Mouse (Mus musculus) splenic B cell, adult 2 months (primary cell): ENCODE measurements around the gene Dtnbp1.

Experiments
- DNase-seq: peaks from one replicate; pipeline ENCODE4 v3.0.0-alpha.2; 2011; ENCODE audit warnings: low read depth, low spot score
- H3K27me3 ChIP-seq: 2 replicates; pipeline ENCODE4 v1.6.1; 2012; ENCODE audit warnings: mild to moderate bottlenecking, low read length, moderate library complexity, mixed read lengths; ENCODE audit not compliant: control insufficient read depth, poor library complexity, insufficient read depth, severe bottlenecking
- H3K36me3 ChIP-seq: 2 replicates; pipeline ENCODE4 v1.6.1; 2012; ENCODE audit warnings: mild to moderate bottlenecking, low read length, moderate library complexity, mixed read lengths; ENCODE audit not compliant: control insufficient read depth, poor library complexity, insufficient read depth, severe bottlenecking

Dtnbp1 gene

GRCm38 (mm10) chr13:44986352-44986751 is 15.6 kb downstream of the Dtnbp1 start:
- DNase-seq = no peak
- Histone ChIP-seq H3K36me3 (peaks cover 5% of the 10 kb centered on the region; the same call in 1 of the 2 replicates), H3K27me3 (no peaks in the 10 kb centered on the region)

- Histone ChIP-seq H3K36me3 (peaks cover 5% of the 10 kb centered on the region; the same call in 1 of the 2 replicates), H3K27me3 (no peaks in the 10 kb centered on the region)
- no peak for DNase-seq
These were observed 16.6 kb downstream of the Dtnbp1 start for GRCm38 (mm10) chr13:44985321-44985720.

GRCm38 (mm10) chr13:44983635-44984401 is 18.1 kb downstream of the Dtnbp1 start:
- DNase-seq = no peak
- Histone ChIP-seq H3K36me3 (peaks cover 3% of the 10 kb centered on the region; the same call in 1 of the 2 replicates), H3K27me3 (no peaks in the 10 kb centered on the region)

GRCm38 (mm10) chr13:44982799-44983198 is 19.1 kb downstream of the Dtnbp1 start:
- Histone ChIP-seq H3K36me3 (peaks cover 6% of the 10 kb centered on the region; the same call in 1 of the 2 replicates), H3K27me3 (no peaks in the 10 kb centered on the region)
- DNase-seq = no peak

GRCm38 (mm10) chr13:44979433-44979832 is 22.5 kb downstream of the Dtnbp1 start:
- Histone ChIP-seq H3K27me3 (no peaks in the 10 kb centered on the region), H3K36me3 (peaks cover 6% of the 10 kb centered on the region; the same call in 1 of the 2 replicates)
- no peak for DNase-seq

GRCm38 (mm10) chr13:44977483-44978141 is 24.3 kb downstream of the Dtnbp1 start:
- DNase-seq = peak; percentile 61
- no peaks in the 10 kb centered on the region for H3K27me3 ChIP-seq
- peaks cover 9% of the 10 kb centered on the region for H3K36me3 ChIP-seq

GRCm38 (mm10) chr13:44977059-44977458 is 24.9 kb downstream of the Dtnbp1 start:
- H3K27me3 ChIP-seq = no peaks in the 10 kb centered on the region
- no peak for DNase-seq

GRCm38 (mm10) chr13:44960542-44961291 is 41.2 kb downstream of the Dtnbp1 start:
- Histone ChIP-seq H3K27me3 (no peaks in the 10 kb centered on the region), H3K36me3 (peaks cover 6% of the 10 kb centered on the region)
- DNase-seq = no peak

More at GRCm38 (mm10) chr13:44977059-44977458, 24.9 kb downstream of the Dtnbp1 start:
- H3K36me3 ChIP-seq = peaks cover 8% of the 10 kb centered on the region

- no peak for DNase-seq
- H3K27me3 ChIP-seq = no peaks in the 10 kb centered on the region
- peaks cover 4% of the 10 kb centered on the region for H3K36me3 ChIP-seq
These were observed 44.9 kb downstream of the Dtnbp1 start for GRCm38 (mm10) chr13:44957049-44957448.

GRCm38 (mm10) chr13:44955781-44956180 is 46.2 kb downstream of the Dtnbp1 start:
- DNase-seq = no peak
- H3K36me3 ChIP-seq = peaks cover 4% of the 10 kb centered on the region; the same call in 1 of the 2 replicates
- H3K27me3 ChIP-seq = no peaks in the 10 kb centered on the region

GRCm38 (mm10) chr13:44954232-44954568 is 47.7 kb downstream of the Dtnbp1 start:
- Histone ChIP-seq H3K36me3 (peaks cover 4% of the 10 kb centered on the region; the same call in 1 of the 2 replicates), H3K27me3 (no peaks in the 10 kb centered on the region)
- DNase-seq = no peak

- H3K27me3 ChIP-seq = no peaks in the 10 kb centered on the region
- no peak for DNase-seq
- H3K36me3 ChIP-seq = peaks cover 4% of the 10 kb centered on the region; the same call in 1 of the 2 replicates
These were observed 48.3 kb downstream of the Dtnbp1 start for GRCm38 (mm10) chr13:44953546-44954231.

- Histone ChIP-seq H3K36me3 (peaks cover 4% of the 10 kb centered on the region; the same call in 1 of the 2 replicates), H3K27me3 (no peaks in the 10 kb centered on the region)
- DNase-seq = peak; percentile 9
These were observed 49.4 kb downstream of the Dtnbp1 start for GRCm38 (mm10) chr13:44952393-44953086.
